Mouse (Mus musculus): ENCODE measurements around the gene Adprhl2. TPM values are rescaled to one million over a fixed set of nuclear protein-coding genes. Genes with fewer than 3 reads are reported as not detected.

The Adprhl2 gene
- total RNA-seq, 2 experiments from 2014 or later: 11.4 to 11.9 TPM

- DNase-seq (ENCODE audit: low spot score): no peak
Measured at GRCm38 (mm10) chr4:126277906-126278564, 43.5 kb downstream of the Adprhl2 start.

GRCm38 (mm10) chr4:126275681-126276131, 45.8 kb downstream of the Adprhl2 start:
- peak; percentile 42 for DNase-seq (ENCODE audit: low spot score)
- intact Hi-C loops (cut with DNase I): no loop called here

More at GRCm38 (mm10) chr4:126277906-126278564, 43.5 kb downstream of the Adprhl2 start:
- intact Hi-C loops (cut with DNase I): loop anchor here (1.0 kb wide), 1 partner anchor 31 kb away; no protein-coding TSS in a partner anchor

DNA sequence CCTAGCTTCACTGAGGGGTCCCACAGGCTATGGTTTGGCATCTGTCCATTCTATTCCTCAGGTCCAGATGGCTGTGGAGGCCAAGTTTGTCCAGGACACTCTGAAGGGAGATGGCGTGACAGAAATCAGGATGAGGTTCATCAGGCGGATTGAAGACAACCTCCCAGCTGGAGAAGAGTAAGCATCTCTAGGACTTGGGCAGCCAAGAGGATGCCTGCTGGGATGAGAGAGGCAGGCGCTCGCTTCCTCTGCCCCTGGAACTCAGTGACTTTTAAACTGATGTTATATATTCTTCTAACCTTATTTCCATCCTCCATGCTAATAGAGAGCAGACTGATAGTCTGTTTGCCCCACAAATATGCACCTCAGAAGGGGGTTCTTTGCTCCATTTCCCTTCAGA, 46.4 kb downstream of the Adprhl2 start:
- DNase-seq (ENCODE audit: low spot score): no peak
- intact Hi-C loops (cut with DNase I): no loop called here

DNA sequence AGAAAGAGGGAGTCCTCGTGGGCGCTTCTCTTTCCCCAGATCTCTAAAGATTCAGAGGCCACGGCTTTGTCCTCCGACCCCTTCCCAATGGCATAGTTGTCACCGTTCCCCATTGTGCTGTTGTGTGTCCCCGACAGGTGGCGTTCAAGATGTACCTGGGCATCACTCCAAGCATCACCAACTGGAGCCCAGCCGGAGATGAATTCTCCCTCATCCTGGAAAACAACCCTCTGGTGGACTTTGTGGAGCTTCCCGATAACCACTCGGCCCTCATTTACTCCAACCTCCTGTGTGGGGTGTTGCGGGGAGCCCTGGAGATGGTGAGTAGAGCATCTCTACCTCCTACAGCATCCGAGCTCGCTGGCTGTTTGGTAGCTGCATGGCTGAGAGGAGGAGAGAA, 47.8 kb downstream of the Adprhl2 start:
- no peak for DNase-seq (ENCODE audit: low spot score)
- intact Hi-C loops (cut with DNase I): no loop called here

GRCm38 (mm10) chr4:126269292-126269691, 52.2 kb downstream of the Adprhl2 start:
- no peak for DNase-seq (ENCODE audit: low spot score)
- intact Hi-C loops (cut with DNase I): no loop called here

Other genes starting within 250 kb of the Adprhl2 start
- gene Lsm10, start 225.1 kb downstream of the Adprhl2 start, total RNA-seq (2021): 10 to 100 TPM; 10.7 to 12.1 TPM
- gene Stk40, start 217.7 kb downstream of the Adprhl2 start, total RNA-seq (2021): 10 to 100 TPM; 37.6 to 38.7 TPM
- gene Eva1b, start 174.0 kb downstream of the Adprhl2 start, total RNA-seq (2021): 10 to 100 TPM; 15.2 to 17.6 TPM
- gene Sh3d21, start 158.2 kb downstream of the Adprhl2 start, total RNA-seq (2021): 1 to 10 TPM; 1.9 to 3.1 TPM
- 100 to 1,000 TPM; 108 to 111 TPM for gene Thrap3, start 118.9 kb downstream of the Adprhl2 start, total RNA-seq (2021)
- 100 to 1,000 TPM; 255 to 285 TPM for gene Map7d1, start 65.4 kb downstream of the Adprhl2 start, total RNA-seq (2021)
- 10 to 100 TPM; 43.2 to 47.1 TPM for gene Trappc3, start 59.4 kb downstream of the Adprhl2 start, total RNA-seq (2021)
- gene Col8a2, start 34.9 kb downstream of the Adprhl2 start, total RNA-seq (2021): under 1 TPM; 0.75 to 0.81 TPM
- gene Tekt2, start 4.0 kb upstream of the Adprhl2 start, total RNA-seq (2021): under 1 TPM; 0.28 to 0.44 TPM
- gene Ago3, start 107.9 kb upstream of the Adprhl2 start, total RNA-seq (2021): 10 to 100 TPM; 13.4 to 14.0 TPM
- 10 to 100 TPM; 10.7 to 12.3 TPM for gene Ago1, start 146.9 kb upstream of the Adprhl2 start, total RNA-seq (2021)
- gene Ago4, start 211.8 kb upstream of the Adprhl2 start, total RNA-seq (2021): 1 to 10 TPM; 7.5 to 7.9 TPM
- 1 to 10 TPM in 1 of 2 experiments, under 1 TPM in 1; 0.64 to 1.1 TPM for gene Clspn, start 235.2 kb upstream of the Adprhl2 start, total RNA-seq (2021)